Comparison of ENCODE assay signal across 8 mouse cellular contexts in genomic region chr5:27792173-27792470, GRCm38 (mm10). TPM values are rescaled to one million over a fixed set of nuclear protein-coding genes. Genes with fewer than 3 reads are reported as not detected.
DNase-seq lines count a peak whose midpoint lies in the region; ATAC-seq lines count a peak whose summit lies in the region.

No protein-coding gene starts in this region.

- peaks cover 13% of the 10 kb centered on the region for H3K4me1 ChIP-seq in kidney, embryonic 14.5 days (ENCODE audit: control insufficient read depth, insufficient read depth, low read length)
- peaks cover 6% of the 10 kb centered on the region for H3K4me1 ChIP-seq in brown adipose tissue, adult 24 weeks (ENCODE audit: control insufficient read depth, insufficient read depth, insufficient read length, low read length)
- peaks cover 29% of the 10 kb centered on the region for H3K4me1 ChIP-seq in hindbrain, embryonic 15.5 days (replicated peaks)
- H3K4me1 ChIP-seq in midbrain, embryonic 15.5 days = peaks cover 27% of the 10 kb centered on the region

- WGBS in kidney, embryonic 14.5 days = 20% methylated on average over 8 of the region's 8 CpGs
- WGBS in hindbrain, embryonic 15.5 days = 23% methylated on average over 8 of the region's 8 CpGs
- WGBS in midbrain, embryonic 15.5 days = 17% methylated on average over 8 of the region's 8 CpGs

- peak overlapping the region; percentile 72 for H3K9ac ChIP-seq in kidney, embryonic 14.5 days (ENCODE audit: low read depth, low read length)
- peak overlapping the region; percentile 67 for H3K9ac ChIP-seq in hindbrain, embryonic 15.5 days
- H3K9ac ChIP-seq in midbrain, embryonic 15.5 days = peak overlapping the region; percentile 58

- no peaks in the 10 kb centered on the region for H3K27me3 ChIP-seq in kidney, embryonic 14.5 days (ENCODE audit: control insufficient read depth, insufficient read depth, low read length)
- H3K27me3 ChIP-seq in hindbrain, embryonic 15.5 days = no peaks in the 10 kb centered on the region
- H3K27me3 ChIP-seq in midbrain, embryonic 15.5 days (replicated peaks) = no peaks in the 10 kb centered on the region

- no peak for DNase-seq in kidney, postnatal 14 days
- no peak for DNase-seq in cerebellum, postnatal 4 days (ENCODE audit: low spot score in 2 of 2)
- DNase-seq in thymus, postnatal 10 days (ENCODE audit: low spot score in 2 of 2) = no peak
- DNase-seq in kidney, adult 18-20 months = no peak

- no peaks in the 10 kb centered on the region for H3K9me3 ChIP-seq in kidney, embryonic 14.5 days (ENCODE audit: control insufficient read depth, low read length)
- no peaks in the 10 kb centered on the region for H3K9me3 ChIP-seq in hindbrain, embryonic 15.5 days
- H3K9me3 ChIP-seq in midbrain, embryonic 15.5 days = no peaks in the 10 kb centered on the region

- H3K36me3 ChIP-seq in kidney, embryonic 14.5 days (ENCODE audit: control insufficient read depth, insufficient read depth, low read length) = peaks cover 18% of the 10 kb centered on the region
- peaks cover 14% of the 10 kb centered on the region for H3K36me3 ChIP-seq in hindbrain, embryonic 15.5 days
- peaks cover 8% of the 10 kb centered on the region for H3K36me3 ChIP-seq in midbrain, embryonic 15.5 days (replicated peaks)

- peak overlapping the region; percentile 84 for H3K4me3 ChIP-seq in kidney, embryonic 14.5 days (ENCODE audit: low read length)
- H3K4me3 ChIP-seq in brown adipose tissue, adult 24 weeks (ENCODE audit: insufficient read depth, low read depth, low read length) = peak overlapping the region; percentile 64
- H3K4me3 ChIP-seq in hindbrain, embryonic 15.5 days = peak overlapping the region; percentile 71
- H3K4me3 ChIP-seq in midbrain, embryonic 15.5 days = peak overlapping the region; percentile 79

- ATAC-seq in kidney, embryonic 14.5 days (ENCODE audit: low FRiP score, low TSS enrichment) = no peak
- ATAC-seq in hindbrain, embryonic 15.5 days (ENCODE audit: low FRiP score, low read depth) = no peak
- no peak for ATAC-seq in midbrain, embryonic 15.5 days (replicated peaks)

- peak overlapping the region; percentile 92 for H3K27ac ChIP-seq in kidney, embryonic 14.5 days (ENCODE audit: low read depth, low read length)
- peak overlapping the region; percentile 59; the same call in 1 of the 2 replicates for H3K27ac ChIP-seq in brown adipose tissue, adult 24 weeks (replicated peaks; ENCODE audit: low read depth, low read length)
- H3K27ac ChIP-seq in hindbrain, embryonic 15.5 days (replicated peaks) = peak overlapping the region; percentile 98
- H3K27ac ChIP-seq in midbrain, embryonic 15.5 days = peak overlapping the region; percentile 94

- H3K4me2 ChIP-seq in kidney, embryonic 14.5 days (replicated peaks; ENCODE audit: low read depth, low read length) = peak overlapping the region; percentile 68
- peak overlapping the region; percentile 79 for H3K4me2 ChIP-seq in hindbrain, embryonic 15.5 days
- H3K4me2 ChIP-seq in midbrain, embryonic 15.5 days = peak overlapping the region; percentile 78

RNA-seq across cellular contexts. Expression of gene Paxip1, which starts 0.6 kb away (rescaled TPM):
- polyA plus RNA-seq in kidney, embryonic 14.5 days (2014; fragmentation: Nextera tagmentation; extraction: Ambion mirVana) = 28.4 and 53.0 TPM in 2 replicates
- 8.3 and 8.9 TPM in 2 replicates for polyA plus RNA-seq in brown adipose tissue, adult 24 weeks (2012; ENCODE audit: insufficient read depth, insufficient read length, missing spikeins)
- polyA plus RNA-seq in hindbrain, embryonic 15.5 days (2015; fragmentation: Nextera tagmentation; extraction: Ambion mirVana) = 27.0 and 30.1 TPM in 2 replicates
- 28.8 and 31.1 TPM in 2 replicates for polyA plus RNA-seq in midbrain, embryonic 15.5 days (2015; fragmentation: Nextera tagmentation; extraction: Ambion mirVana)

RNA-seq across cellular contexts. Expression of gene Htr5a, which starts 49.8 kb away (rescaled TPM):
- not detected in 2 replicates for polyA plus RNA-seq in kidney, embryonic 14.5 days (2014; fragmentation: Nextera tagmentation; extraction: Ambion mirVana)
- polyA plus RNA-seq in brown adipose tissue, adult 24 weeks (2012; ENCODE audit: insufficient read depth, insufficient read length, missing spikeins) = not detected in 2 replicates
- 1.5 and 1.6 TPM in 2 replicates for polyA plus RNA-seq in hindbrain, embryonic 15.5 days (2015; fragmentation: Nextera tagmentation; extraction: Ambion mirVana)
- 1.5 and 1.6 TPM in 2 replicates for polyA plus RNA-seq in midbrain, embryonic 15.5 days (2015; fragmentation: Nextera tagmentation; extraction: Ambion mirVana)
